Mouse (Mus musculus) lung, postnatal 4 days (tissue): Measurements from ENCODE around the gene Sacm1l.

Experiments used
- DNase-seq, 2 experiments: peaks; one replicate each; pipeline ENCODE4 v3.0.0; 2021

Gene Sacm1l

DNA sequence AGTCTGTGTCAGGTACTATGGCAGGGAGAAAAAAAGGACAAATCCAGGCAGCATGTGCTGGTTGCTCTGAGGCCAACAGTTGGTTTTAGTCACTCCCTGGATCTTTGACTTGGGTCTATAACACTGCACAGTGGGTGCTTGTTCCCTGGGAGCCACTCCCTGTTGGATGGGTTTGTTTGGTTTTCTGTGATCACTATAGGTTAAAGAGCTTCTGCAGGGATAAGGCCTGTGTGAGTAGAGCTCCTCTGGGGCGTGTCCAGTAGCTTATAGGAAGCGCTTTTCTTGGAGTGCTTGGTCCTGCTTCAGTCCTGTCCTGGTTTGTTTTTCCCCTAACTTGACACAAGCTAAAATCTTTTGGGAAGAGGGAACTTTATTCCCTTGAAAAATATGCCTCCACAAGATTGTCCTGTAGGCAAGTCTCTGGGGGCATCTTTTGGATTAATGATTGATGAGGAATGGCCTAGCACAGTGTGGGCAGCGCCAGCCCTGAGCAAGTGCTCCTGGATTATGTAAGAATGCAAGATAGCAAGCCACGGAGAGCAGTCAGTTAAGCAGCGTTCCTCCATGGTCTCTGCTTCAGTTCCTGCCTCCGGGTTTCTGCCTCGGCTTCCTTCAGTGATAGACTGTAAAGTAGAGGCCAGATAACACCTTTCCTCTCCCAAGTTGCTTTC is 59.8 kb downstream of the Sacm1l start:
- no peak for DNase-seq

DNA sequence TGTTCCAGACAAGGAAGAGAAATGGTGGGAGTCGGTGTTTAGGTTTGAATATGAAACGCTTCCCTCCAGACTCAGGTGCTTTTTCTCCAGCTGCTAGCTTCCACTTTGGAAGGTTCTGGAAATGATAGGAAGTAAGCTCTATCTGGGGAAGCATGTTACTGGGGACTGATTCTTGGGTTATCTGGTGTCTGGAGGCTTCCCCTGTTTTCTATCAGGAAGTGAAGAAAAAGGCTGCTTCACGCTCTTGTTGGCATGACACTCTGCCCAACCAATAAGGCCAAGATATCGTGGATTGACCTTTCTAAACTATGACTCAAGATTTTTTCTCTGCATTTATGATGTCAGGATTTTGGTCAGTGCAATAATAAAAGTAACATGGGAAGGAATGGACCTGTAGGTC is 65.6 kb downstream of the Sacm1l start:
- no peak for DNase-seq

DNA sequence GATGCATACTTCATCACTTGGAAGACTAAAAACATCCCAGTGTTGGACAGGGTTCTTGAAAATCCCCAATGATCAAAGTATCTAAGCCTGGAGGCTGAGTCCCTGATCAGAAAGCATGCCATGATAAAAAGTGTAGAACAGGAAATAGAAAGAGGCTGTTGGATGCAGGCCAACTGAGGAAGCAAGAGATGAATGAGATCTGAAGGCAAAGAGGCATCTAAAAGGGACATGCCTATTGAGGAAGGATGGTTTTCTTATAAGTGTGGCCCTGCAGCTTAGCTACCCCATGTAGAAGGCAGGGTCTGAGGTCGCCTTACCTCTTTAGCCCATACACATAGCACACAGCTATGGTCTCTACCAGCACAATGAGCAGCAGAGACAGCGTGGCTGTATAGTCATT is 67.4 kb downstream of the Sacm1l start:
- no peak for DNase-seq

DNA sequence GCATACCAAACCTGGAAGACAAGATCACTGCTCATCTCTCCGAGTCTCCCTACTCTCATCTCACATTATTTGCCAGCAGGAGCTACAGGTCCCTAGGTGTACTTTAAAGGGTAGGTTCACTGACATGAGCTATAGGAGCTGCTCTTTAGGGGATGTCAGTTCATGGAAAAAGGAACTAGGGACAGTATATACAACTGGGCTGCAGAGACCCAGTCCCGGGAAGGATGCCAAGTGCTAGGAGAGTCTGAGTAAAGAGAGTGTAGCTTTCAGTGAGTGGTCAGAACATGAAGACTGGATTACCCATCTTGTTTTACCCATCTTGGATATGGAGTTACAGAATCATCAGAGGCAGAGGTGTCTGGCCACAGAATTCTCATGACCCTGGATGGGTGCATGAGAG is 67.8 kb downstream of the Sacm1l start:
- no peak for DNase-seq

DNA sequence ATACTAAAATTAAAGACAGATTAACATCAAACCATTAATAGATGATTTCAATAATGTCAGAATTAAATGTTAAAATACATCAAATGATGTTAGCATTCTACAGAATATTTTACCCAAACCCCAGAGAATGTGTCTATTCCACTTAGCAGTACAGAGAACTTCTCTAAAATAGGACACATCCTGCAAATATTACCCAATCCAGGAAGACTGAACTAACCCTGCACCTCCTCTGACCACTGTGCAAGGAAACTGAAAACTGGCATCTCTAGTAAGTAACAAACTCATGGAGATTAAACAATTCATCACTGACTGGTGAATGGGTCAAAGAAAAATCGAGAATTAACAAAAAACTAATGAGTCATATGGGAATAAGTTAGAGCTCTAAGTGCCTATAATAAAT is 72.0 kb downstream of the Sacm1l start:
- no peak for DNase-seq

DNA sequence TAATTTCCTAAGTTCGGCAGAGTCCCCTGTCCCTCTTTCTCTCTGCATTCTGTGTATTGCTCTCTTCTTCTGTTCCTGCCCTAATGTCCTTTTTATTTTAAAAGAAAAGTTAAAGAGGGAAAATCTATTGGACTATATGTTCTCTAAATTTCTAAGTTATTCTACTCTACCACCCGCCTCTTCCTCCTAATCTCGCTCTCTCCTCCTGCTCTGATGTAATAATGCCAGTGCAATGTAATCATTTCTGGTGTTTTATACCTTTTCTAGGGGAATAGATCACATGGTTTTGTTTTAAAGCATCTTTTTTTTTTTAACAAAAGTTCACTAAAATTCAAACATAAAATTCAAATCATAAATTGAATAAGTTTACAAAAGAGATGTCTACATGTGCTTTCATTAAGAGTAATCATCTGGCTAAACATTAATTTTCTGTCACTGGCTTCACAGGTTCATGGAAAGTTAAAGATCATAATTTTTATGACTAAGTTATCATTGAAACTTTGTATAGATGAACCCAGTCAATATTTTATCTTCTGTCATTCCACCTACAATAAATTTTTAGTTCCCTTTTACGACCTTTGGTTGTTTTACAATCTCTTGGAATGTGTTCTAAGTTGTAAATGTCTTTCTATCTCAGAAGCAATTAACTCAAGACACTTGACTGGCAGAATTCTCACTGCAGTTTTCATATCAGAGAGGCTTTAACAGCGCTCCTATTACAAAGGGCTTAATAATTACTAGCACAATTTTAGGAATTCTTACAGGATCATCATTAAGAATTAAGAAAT is 90.9 kb downstream of the Sacm1l start:
- DNase-seq: no peak

DNA sequence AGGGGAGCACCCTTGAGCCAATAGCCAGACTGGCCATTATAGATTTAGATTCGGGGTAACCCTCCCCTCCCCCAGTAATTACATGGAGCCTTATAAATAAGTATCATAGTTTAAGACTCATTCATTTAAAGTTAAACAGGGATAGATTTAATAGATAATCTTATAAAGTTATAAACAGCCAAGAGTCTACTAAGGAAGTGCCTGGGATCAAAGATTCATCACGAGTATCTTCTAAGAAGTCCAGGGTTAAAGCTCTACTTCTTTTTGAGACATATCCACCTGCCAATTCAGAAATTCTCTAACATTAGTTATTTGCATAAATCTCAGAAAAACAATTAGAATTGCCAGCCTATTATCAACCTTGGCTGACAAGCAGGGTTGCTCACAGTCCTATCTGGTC is 95.2 kb downstream of the Sacm1l start:
- DNase-seq: no peak

DNA sequence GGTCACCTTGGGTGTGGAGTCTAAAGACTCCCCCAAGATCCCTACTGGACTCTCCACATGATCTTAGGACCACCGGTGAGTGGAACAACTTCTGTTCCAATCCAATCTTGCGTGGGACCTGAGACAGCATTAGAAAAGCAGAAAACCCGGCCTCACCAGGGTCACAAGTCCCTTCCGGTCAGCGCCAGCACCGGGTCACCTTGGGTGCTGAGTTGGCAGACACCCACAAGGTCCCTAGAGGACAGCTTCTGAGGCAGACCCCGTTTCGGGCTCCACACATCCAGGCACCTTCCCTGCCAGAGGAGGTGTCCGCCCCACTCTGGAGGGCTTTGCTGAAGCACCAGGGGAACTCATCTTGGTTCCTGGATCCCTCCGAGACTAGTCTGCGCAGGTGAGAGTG is 96.3 kb downstream of the Sacm1l start:
- DNase-seq: no peak

DNA sequence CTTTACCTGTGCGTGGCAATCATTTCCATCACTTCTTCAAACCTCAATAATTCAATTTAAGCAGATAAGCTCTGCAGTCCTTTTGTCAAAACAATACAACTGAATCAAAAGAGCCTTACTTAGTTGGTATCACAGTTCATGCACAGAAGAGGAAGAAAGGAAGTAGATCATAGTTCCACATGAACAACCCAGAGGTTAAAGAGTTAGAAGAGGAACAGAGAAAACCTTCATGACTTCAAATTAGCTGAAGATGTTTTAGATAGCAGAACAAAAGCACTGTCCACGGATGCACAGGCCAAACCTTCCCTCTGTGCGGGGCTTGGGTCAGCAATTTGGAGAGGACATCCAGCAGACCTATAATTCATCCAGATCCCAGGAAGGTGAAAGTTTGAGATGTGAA is 102.1 kb downstream of the Sacm1l start:
- no peak for DNase-seq

DNA sequence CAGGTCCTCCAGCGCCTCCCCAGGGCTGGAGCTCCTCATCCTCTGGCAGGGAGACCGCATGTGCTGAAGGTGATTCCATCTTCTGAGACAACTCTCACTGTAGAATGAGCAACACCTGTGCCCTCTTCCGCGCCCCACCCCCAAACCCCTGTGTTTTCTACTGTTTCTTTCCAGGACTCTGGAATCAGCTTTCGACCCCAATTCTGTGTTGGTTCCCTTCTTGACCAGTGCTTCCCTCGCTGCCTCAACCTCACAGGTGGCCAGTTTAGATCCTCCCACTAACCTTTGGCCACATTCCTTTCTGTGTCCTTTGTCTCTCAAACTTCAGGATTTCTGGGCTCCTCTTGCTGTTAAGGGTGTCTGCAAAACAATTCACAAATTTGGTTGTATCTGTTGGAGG is 102.7 kb downstream of the Sacm1l start, which contains the start of gene Slc6a20b:
TSS of gene Slc6a20b (minus strand) at position 285 of the 400 bp plus-strand sequence.
- no peak for DNase-seq

DNA sequence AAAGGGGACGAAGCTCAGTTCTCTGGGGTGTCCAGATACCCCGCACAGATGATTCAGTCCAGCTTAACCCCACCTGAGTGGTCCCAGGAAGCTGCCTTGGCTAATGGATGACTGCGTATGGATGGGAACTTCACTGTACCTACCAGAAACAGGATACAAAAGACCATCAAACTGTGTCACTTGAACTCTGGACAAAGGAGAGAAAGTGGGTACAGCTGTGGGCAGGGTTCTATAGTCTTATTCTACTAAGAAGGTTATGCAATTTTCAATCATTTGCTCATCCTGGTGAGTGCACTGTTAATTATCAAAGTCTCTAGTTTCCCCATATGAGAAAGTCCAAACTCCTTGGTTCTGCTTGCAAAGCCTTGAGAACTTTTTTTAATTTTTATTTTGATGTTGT is 103.4 kb downstream of the Sacm1l start:
- DNase-seq: no peak

DNA sequence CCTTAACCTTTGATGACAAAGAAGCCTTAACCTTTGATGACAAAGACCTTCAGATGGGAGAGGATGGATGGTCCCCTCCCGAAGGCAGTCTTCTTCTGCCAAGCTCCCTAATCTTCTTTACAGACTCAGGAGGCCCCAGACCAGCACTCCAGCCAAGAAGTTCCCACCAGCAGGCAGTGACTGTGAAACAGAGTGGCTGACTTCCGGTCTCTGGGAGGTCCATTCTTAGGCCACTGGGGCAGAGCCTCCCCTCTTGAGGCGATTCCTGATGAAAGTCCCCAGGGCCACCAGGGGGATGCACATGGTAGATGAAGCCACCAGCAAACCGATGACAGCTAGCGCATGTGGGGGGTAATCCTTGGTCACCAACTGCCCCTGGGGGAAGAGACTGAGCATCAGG is 107.2 kb downstream of the Sacm1l start:
- DNase-seq: no peak

DNA sequence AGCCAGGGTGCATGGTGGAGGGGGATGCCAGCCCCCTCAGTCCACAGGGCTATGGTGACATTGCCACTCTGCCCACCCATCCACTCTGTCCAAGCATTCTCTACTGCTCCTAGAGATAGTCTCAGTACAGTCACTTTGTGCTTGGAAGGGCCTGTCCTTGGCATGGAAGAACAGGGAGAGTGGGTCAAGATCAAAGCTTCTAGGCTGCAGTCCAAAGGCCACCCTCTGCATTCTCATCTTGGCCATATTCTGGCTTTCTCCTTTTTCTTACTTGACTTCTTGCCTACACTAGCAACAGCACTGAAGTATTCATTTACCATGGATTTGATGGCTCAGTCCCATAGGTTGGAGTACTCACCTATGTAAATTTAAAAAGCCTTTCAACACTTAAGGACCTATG is 108.7 kb downstream of the Sacm1l start:
- DNase-seq: no peak

DNA sequence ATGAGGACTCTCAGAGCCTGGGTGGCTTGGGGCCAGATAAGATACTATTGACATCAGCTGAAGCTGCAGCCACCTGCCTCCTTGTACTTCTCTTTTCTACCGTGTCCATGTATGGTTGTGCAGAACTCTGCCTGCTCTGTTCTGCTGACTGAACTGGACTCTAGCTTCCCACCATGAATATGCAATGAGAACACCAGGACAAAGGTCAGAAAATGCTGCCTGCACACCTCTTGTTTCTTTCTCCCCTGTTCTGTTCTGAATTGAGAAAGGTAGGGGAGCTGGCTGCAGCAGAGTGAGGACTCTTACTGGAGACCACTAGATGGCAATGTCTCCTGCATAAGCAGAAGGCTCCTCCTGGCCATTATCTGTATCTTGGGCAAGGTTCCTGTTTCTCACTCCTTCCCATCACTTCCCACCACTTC is 109.1 kb downstream of the Sacm1l start:
- peak in 1 of 2 experiments; percentile 9 for DNase-seq

DNA sequence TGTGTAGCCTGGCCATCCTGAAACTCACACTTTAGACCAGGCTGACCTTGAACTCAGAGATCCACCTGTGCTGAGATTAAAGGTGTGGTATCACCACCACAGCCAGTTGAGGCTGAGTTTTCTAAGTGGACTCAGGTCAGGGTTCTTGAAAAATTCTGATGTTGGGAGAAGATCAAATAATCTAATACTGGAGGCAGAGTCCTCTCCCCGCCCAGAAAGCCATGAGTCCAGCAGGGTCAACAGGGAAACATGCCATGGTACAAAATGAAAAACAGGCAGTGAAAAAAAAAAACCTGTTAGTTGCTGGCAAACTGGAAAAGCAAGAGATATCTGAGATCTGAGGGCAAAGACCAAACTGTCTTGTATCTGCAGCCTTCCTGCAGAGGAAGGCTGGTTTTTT is 110.5 kb downstream of the Sacm1l start:
- no peak for DNase-seq
